Mouse (Mus musculus): ENCODE data around the gene Rpl10. TPM values are rescaled to one million over a fixed set of nuclear protein-coding genes. Genes with fewer than 3 reads are reported as not detected.

Gene Rpl10
- polyA plus RNA-seq, 1 experiment from 2014 or later: 846 TPM

DNA sequence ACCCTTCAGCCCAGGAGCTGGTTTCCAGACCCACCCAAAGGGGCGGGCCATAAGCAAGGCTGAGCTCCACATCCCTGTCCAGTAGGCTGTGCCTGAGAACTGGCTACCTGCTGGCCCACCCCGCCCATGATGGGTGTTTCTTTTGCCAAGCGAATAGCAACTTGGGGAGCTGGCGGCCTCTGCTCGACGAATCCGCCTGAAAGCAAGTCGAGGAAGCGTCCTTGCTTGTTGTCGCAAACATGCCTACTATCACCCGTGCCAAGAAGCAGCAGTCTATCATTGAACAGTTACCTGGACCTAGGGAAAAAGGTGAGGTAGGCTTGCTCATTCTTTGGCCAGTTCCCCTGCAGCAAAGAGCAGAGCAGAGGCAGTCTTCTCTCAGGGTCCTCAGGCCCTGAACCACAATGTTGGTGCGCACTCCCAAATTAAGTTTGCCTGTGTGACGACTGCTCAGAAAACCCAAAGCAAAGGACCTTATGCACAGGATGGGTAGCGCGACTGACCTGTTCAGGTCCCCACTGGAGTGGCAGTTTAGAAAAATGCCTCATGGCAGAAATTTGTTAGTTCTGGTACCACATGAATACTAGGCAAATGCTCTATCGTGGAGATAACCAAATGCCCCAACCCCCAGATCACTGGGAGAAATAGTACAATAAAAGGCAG is 11.3 kb downstream of the Rpl10 start, which contains the start of the genes Taz and Dnase1l1:
Taz (plus strand) TSS at position 181 of the 663 bp plus-strand sequence.
Dnase1l1 (minus strand) TSS at position 606 of the 663 bp plus-strand sequence.
- H3K4me1 ChIP-seq: 0 out of 2 replicates have a peak, but pooled peaks cover 7% of the 10 kb centered on the region
- WGBS: 13% methylated on average over 16 of the region's 16 CpGs
- peak within 1 kb of the TSS; percentile 57 for H3K4me3 ChIP-seq
- H3K27ac ChIP-seq: peak within 1 kb of the TSS; percentile 92
- H3K36me3 ChIP-seq: no peaks in the 10 kb centered on the region
- no peaks in the 10 kb centered on the region for H3K9me3 ChIP-seq
- no peaks in the 10 kb centered on the region for H3K27me3 ChIP-seq
- peak within 1 kb of the TSS; percentile 64 for H3K9ac ChIP-seq
- peak within 1 kb of the TSS; percentile 74 for H3K4me2 ChIP-seq
- peak; percentile 95 for ATAC-seq (ENCODE audit: borderline replicate concordance, extremely low read depth, low FRiP score, low TSS enrichment)

DNA sequence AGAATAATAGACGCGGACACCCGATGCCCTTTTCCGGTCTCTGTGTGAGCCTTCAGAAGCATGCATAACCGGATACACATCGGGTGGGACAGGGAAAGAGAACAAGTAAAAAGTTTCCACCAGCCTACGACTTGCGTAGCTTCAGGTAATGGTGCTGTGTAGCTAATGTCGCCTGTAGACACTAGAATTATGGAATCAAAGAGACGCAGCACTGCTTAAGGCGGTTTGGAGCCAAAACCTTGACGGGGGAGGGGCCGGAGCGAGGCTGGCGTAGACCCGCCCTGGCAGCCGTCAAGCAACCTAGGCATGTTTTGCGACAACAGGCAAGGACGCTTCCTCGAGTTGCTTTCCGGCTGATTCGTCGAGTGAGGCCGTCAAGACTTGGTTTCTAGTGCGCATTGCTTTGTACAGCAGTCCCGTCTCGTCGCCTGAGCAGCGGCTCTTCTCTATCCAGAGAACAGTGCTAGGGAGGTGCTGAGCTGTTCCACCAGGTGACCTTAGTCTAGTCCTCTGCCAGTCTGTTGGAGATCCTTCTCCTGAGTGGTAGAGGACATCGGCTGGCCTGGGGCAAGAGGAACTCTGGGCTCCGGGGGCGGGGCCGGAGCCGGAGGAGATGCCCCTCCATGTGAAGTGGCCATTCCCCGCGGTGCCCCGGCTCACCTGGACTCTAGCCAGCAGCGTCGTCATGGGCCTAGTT is 11.9 kb downstream of the Rpl10 start:
- H3K9ac ChIP-seq: peak overlapping the region; percentile 64
- WGBS: 18% methylated on average over 39 of the region's 39 CpGs
- 0 out of 2 replicates have a peak, but pooled peaks cover 7% of the 10 kb centered on the region for H3K4me1 ChIP-seq
- peak overlapping the region; percentile 74 for H3K4me2 ChIP-seq
- peak; percentile 68 for ATAC-seq (ENCODE audit: borderline replicate concordance, extremely low read depth, low FRiP score, low TSS enrichment)
- H3K27ac ChIP-seq: peak overlapping the region; percentile 92
- no peaks in the 10 kb centered on the region for H3K9me3 ChIP-seq
- H3K4me3 ChIP-seq: peak overlapping the region; percentile 57
- H3K27me3 ChIP-seq: no peaks in the 10 kb centered on the region
- no peaks in the 10 kb centered on the region for H3K36me3 ChIP-seq

GRCm38 (mm10) chrX:74283092-74283437 is 12.5 kb downstream of the Rpl10 start:
- WGBS: 37% methylated on average over 5 of the region's 5 CpGs
- ATAC-seq (ENCODE audit: borderline replicate concordance, extremely low read depth, low FRiP score, low TSS enrichment): no peak; the same call in none of the 2 replicates
- no peaks in the 10 kb centered on the region for H3K9me3 ChIP-seq
- H3K27ac ChIP-seq: peak overlapping the region; percentile 92
- 0 out of 2 replicates have a peak, but pooled peaks cover 7% of the 10 kb centered on the region for H3K4me1 ChIP-seq
- peak overlapping the region; percentile 74 for H3K4me2 ChIP-seq
- peak overlapping the region; percentile 64 for H3K9ac ChIP-seq
- no peaks in the 10 kb centered on the region for H3K36me3 ChIP-seq
- H3K4me3 ChIP-seq: peak overlapping the region; percentile 57
- no peaks in the 10 kb centered on the region for H3K27me3 ChIP-seq

GRCm38 (mm10) chrX:74293431-74293830 is 22.8 kb downstream of the Rpl10 start:
- Histone ChIP-seq H3K4me2 (no peak overlapping the region), H3K4me1 (no peaks in the 10 kb centered on the region), H3K36me3 (no peaks in the 10 kb centered on the region), H3K27ac (no peak overlapping the region), H3K9ac (no peak overlapping the region), H3K9me3 (no peaks in the 10 kb centered on the region), H3K4me3 (no peak overlapping the region), H3K27me3 (no peaks in the 10 kb centered on the region)
- no peak for ATAC-seq (ENCODE audit: borderline replicate concordance, extremely low read depth, low FRiP score, low TSS enrichment)
- 66% methylated on average over 4 of the region's 4 CpGs for WGBS

- Histone ChIP-seq H3K27ac (peak within 1 kb of the TSS; percentile 47), H3K27me3 (no peaks in the 10 kb centered on the region), H3K4me2 (peak within 1 kb of the TSS; percentile 66), H3K36me3 (peaks cover 14% of the 10 kb centered on the region; the same call in 1 of the 2 replicates), H3K4me3 (peak within 1 kb of the TSS; percentile 71), H3K9me3 (no peaks in the 10 kb centered on the region), H3K9ac (peak within 1 kb of the TSS; percentile 72), H3K4me1 (no peaks in the 10 kb centered on the region)
- peak; percentile 99 for ATAC-seq (ENCODE audit: borderline replicate concordance, extremely low read depth, low FRiP score, low TSS enrichment)
- 13% methylated on average over 37 of the region's 37 CpGs for WGBS
Observed at GRCm38 (mm10) chrX:74296538-74297448, 26.2 kb downstream of the Rpl10 start, which contains the start of gene Atp6ap1. Atp6ap1 (plus strand) TSS chrX:74297097.

GRCm38 (mm10) chrX:74298348-74298747 is 27.7 kb downstream of the Rpl10 start:
- no peaks in the 10 kb centered on the region for H3K27me3 ChIP-seq
- no peak overlapping the region for H3K27ac ChIP-seq
- ATAC-seq (ENCODE audit: borderline replicate concordance, extremely low read depth, low FRiP score, low TSS enrichment): no peak
- no peaks in the 10 kb centered on the region for H3K4me1 ChIP-seq
- no peak overlapping the region for H3K9ac ChIP-seq
- no peaks in the 10 kb centered on the region for H3K9me3 ChIP-seq
- H3K36me3 ChIP-seq: peaks cover 16% of the 10 kb centered on the region; the same call in 1 of the 2 replicates
- WGBS: 80% methylated on average over 1 of the region's 1 CpGs
- no peak overlapping the region for H3K4me2 ChIP-seq
- H3K4me3 ChIP-seq: no peak overlapping the region

- Histone ChIP-seq H3K9ac (no peak overlapping the region), H3K4me2 (no peak overlapping the region), H3K4me3 (no peak overlapping the region), H3K27me3 (no peaks in the 10 kb centered on the region), H3K4me1 (no peaks in the 10 kb centered on the region), H3K36me3 (peaks cover 18% of the 10 kb centered on the region; the same call in 1 of the 2 replicates), H3K27ac (no peak overlapping the region), H3K9me3 (no peaks in the 10 kb centered on the region)
- WGBS: 86% methylated on average over 3 of the region's 3 CpGs
- ATAC-seq (ENCODE audit: borderline replicate concordance, extremely low read depth, low FRiP score, low TSS enrichment): no peak
Observed at GRCm38 (mm10) chrX:74299721-74300120, 29.1 kb downstream of the Rpl10 start.

GRCm38 (mm10) chrX:74304867-74305700 is 34.5 kb downstream of the Rpl10 start, which contains the start of gene Gdi1:
Gdi1 (plus strand) TSS chrX:74304998.
- peak; percentile 85 for ATAC-seq (ENCODE audit: borderline replicate concordance, extremely low read depth, low FRiP score, low TSS enrichment)
- H3K36me3 ChIP-seq: peaks cover 45% of the 10 kb centered on the region
- peak within 1 kb of the TSS; percentile 63 for H3K9ac ChIP-seq
- peak within 1 kb of the TSS; percentile 57 for H3K4me2 ChIP-seq
- H3K27ac ChIP-seq: peak within 1 kb of the TSS; percentile 90
- no peaks in the 10 kb centered on the region; the same call in 1 of the 2 replicates for H3K4me1 ChIP-seq
- peak within 1 kb of the TSS; percentile 60 for H3K4me3 ChIP-seq
- no peaks in the 10 kb centered on the region for H3K9me3 ChIP-seq
- H3K27me3 ChIP-seq: no peaks in the 10 kb centered on the region
- 13% methylated on average over 39 of the region's 41 CpGs for WGBS

DNA sequence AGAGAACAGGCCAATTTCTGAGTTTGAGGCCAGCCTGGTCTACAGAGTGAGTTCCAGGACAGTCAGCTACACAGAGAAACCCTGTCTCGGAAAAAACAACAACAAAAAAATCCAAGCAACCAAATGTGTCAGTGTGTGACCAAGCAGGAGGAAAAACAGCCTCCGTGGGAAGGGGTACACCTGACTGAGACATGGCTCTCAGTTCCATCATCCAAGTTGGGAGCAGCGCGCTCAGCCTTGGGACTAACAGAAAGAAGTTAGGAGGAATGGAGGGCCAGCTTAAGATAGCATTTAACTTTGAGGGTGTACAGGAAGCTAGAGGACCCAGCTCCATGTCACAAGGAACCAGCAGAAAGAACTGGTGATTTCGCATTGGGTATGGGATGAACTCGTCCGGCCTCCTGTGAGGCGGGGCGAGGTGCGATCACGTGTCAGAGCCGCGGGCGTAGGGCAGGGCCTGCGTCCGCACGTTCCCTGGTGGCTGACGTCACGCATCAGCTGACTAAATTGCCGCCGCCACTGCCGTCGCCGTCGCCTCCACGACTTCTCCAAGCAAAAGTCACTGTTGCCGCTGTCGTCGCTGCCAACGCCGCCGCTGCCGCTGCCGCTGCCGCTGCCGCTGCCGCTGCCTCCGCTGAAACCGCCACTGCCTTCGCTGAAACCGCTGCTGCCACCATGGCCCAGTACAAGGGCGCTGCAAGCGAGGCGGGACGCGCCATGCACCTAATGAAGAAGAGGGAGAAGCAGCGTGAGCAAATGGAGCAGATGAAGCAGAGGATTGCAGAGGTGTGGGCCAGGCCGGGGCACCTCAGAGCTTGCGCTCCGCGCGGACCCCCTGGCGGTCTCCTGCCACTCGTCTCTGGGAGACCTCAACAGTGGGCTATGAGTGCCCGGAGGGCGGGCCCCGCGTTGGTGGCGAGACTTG is 42.2 kb downstream of the Rpl10 start, which contains the start of gene Fam50a:
Fam50a (plus strand) TSS at position 494 of the 925 bp plus-strand sequence.
- Histone ChIP-seq H3K4me1 (peaks cover 8% of the 10 kb centered on the region; the same call in 1 of the 2 replicates), H3K4me3 (peak within 1 kb of the TSS; percentile 68), H3K9me3 (no peaks in the 10 kb centered on the region), H3K36me3 (peaks cover 29% of the 10 kb centered on the region), H3K9ac (peak within 1 kb of the TSS; percentile 80), H3K4me2 (peak within 1 kb of the TSS; percentile 69), H3K27me3 (no peaks in the 10 kb centered on the region), H3K27ac (peak within 1 kb of the TSS; percentile 78)
- WGBS: 14% methylated on average over 51 of the region's 59 CpGs
- ATAC-seq (ENCODE audit: borderline replicate concordance, extremely low read depth, low FRiP score, low TSS enrichment): peak; percentile 97
